7 mouse cellular contexts compared by ENCODE assay signal in the genomic region with DNA sequence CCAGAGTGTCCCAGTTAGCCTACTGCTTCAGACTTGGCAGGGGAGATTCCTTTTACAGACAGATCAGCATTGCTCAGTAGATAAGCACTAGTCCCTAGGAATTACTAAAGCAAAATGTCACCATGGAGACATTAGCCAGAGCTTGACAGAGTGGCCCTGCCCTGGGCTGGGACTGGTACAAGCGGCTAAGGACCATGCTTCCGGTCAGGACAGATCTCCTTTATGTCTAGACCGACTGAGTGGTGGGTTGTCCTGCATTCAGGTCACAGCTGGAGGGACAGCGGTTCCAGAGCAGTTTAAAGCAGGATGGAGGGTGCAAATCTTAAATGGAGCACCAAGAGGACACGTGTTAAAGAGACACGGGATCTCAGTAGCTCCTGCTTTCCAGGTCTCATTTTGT. TPM values are rescaled to one million over a fixed set of nuclear protein-coding genes. Genes with fewer than 3 reads are reported as not detected.
DNase-seq lines count a peak whose midpoint lies in the region; ATAC-seq and TF ChIP-seq lines count a peak whose summit lies in the region.

No protein-coding gene starts in this region.

- no peak for TF ChIP-seq CTCF in lung, postnatal 0 days (IDR thresholded peaks at IDR 0.05)
- TF ChIP-seq CTCF in small intestine, adult 2 months (IDR thresholded peaks at IDR 0.05; ENCODE audit: extremely low read depth, insufficient read length, insufficient replicate concordance, low read depth, low read length): no peak

- H3K4me2 ChIP-seq in lung, postnatal 0 days (replicated peaks; ENCODE audit: low read depth, low read length): peak overlapping the region; percentile 97
- H3K4me2 ChIP-seq in limb, embryonic 11.5 days (ENCODE audit: low read depth, severe bottlenecking): peak overlapping the region; percentile 70

- peaks cover 10% of the 10 kb centered on the region; the same call in 1 of the 2 replicates for H3K36me3 ChIP-seq in lung, postnatal 0 days (ENCODE audit: insufficient read depth, low read length)
- H3K36me3 ChIP-seq in erythroblast, embryonic 14.5 days (ENCODE audit: control insufficient read depth): peaks cover 45% of the 10 kb centered on the region
- H3K36me3 ChIP-seq in limb, embryonic 11.5 days (ENCODE audit: control insufficient read depth, insufficient read depth, low read length): peaks cover 5% of the 10 kb centered on the region
- peaks cover 13% of the 10 kb centered on the region for H3K36me3 ChIP-seq in small intestine, adult 2 months (ENCODE audit: control insufficient read depth, insufficient read depth, low read length)

- no peak overlapping the region; the same call in 1 of the 2 replicates for H3K27ac ChIP-seq in lung, postnatal 0 days (ENCODE audit: low read length)
- no peak overlapping the region for H3K27ac ChIP-seq in limb, embryonic 11.5 days (replicated peaks; ENCODE audit: low read depth, low read length)
- no peak overlapping the region for H3K27ac ChIP-seq in small intestine, adult 2 months (ENCODE audit: insufficient read depth, low read depth, low read length)

- H3K4me1 ChIP-seq in lung, postnatal 0 days (ENCODE audit: insufficient read depth, low read depth, low read length): peaks cover 11% of the 10 kb centered on the region; the same call in 1 of the 2 replicates
- peaks cover 30% of the 10 kb centered on the region for H3K4me1 ChIP-seq in erythroblast, embryonic 14.5 days (ENCODE audit: control insufficient read depth)
- peaks cover 19% of the 10 kb centered on the region for H3K4me1 ChIP-seq in limb, embryonic 11.5 days (ENCODE audit: control insufficient read depth, insufficient read depth, low read length)
- H3K4me1 ChIP-seq in small intestine, adult 2 months (ENCODE audit: control insufficient read depth, insufficient read depth, insufficient read length, low read length): peaks cover 4% of the 10 kb centered on the region; the same call in 1 of the 2 replicates

- no peaks in the 10 kb centered on the region for H3K9me3 ChIP-seq in lung, postnatal 0 days (ENCODE audit: low read length)
- no peaks in the 10 kb centered on the region for H3K9me3 ChIP-seq in erythroblast, embryonic 14.5 days (ENCODE audit: control insufficient read depth, low read length)
- no peaks in the 10 kb centered on the region for H3K9me3 ChIP-seq in limb, embryonic 11.5 days (ENCODE audit: control insufficient read depth, low read length)

- under 1% methylated on average over 6 of the region's 6 CpGs for WGBS in lung, postnatal 0 days
- WGBS in limb, embryonic 11.5 days: 2% methylated on average over 6 of the region's 6 CpGs
- WGBS in small intestine, adult 2 months: 3% methylated on average over 6 of the region's 6 CpGs

- TF ChIP-seq EP300 in lung, postnatal 0 days (IDR thresholded peaks at IDR 0.05): no peak

- DNase-seq in lung, postnatal 0 days (ENCODE audit: low spot score): peak; percentile 30
- no peak for DNase-seq in lung, postnatal 4 days
- DNase-seq in limb, embryonic 11.5 days (ENCODE audit: low spot score): no peak
- DNase-seq in adrenal gland, adult (ENCODE audit: inconsistent age in 2 of 2, low spot score in 1 of 2): no peak
- DNase-seq in layer of hippocampus, postnatal 36 days: no peak

- TF ChIP-seq POLR2A in small intestine, adult 2 months (IDR thresholded peaks at IDR 0.05; ENCODE audit: low read depth, low read length): no peak

- peak; percentile 58 for ATAC-seq in lung, postnatal 0 days
- peak; percentile 33; the same call in 1 of the 2 replicates for ATAC-seq in limb, embryonic 11.5 days (ENCODE audit: insufficient number of reproducible peaks, low FRiP score, low TSS enrichment, low read depth)

- no peaks in the 10 kb centered on the region for H3K27me3 ChIP-seq in lung, postnatal 0 days (replicated peaks; ENCODE audit: insufficient read depth, low read length)
- H3K27me3 ChIP-seq in erythroblast, embryonic 14.5 days (ENCODE audit: control insufficient read depth): no peaks in the 10 kb centered on the region
- H3K27me3 ChIP-seq in limb, embryonic 11.5 days (ENCODE audit: control insufficient read depth, insufficient read depth, low read length): no peaks in the 10 kb centered on the region
- H3K27me3 ChIP-seq in small intestine, adult 2 months (ENCODE audit: control insufficient read depth, insufficient read depth, low read length): no peaks in the 10 kb centered on the region

- H3K4me3 ChIP-seq in lung, postnatal 0 days (ENCODE audit: low read depth, low read length): peak overlapping the region; percentile 83
- H3K4me3 ChIP-seq in erythroblast, embryonic 14.5 days (replicated peaks): peak overlapping the region; percentile 88
- peak overlapping the region; percentile 81 for H3K4me3 ChIP-seq in limb, embryonic 11.5 days (ENCODE audit: low read depth, low read length)
- H3K4me3 ChIP-seq in small intestine, adult 2 months (ENCODE audit: low read depth, low read length): peak overlapping the region; percentile 92

- peak overlapping the region; percentile 66; the same call in 1 of the 2 replicates for H3K9ac ChIP-seq in lung, postnatal 0 days (replicated peaks; ENCODE audit: low read depth)
- H3K9ac ChIP-seq in limb, embryonic 11.5 days (ENCODE audit: low read length): peak overlapping the region; percentile 89

RNA-seq across cellular contexts. Expression of gene Chst14, which starts 0.3 kb away (rescaled TPM):
- 20.8 and 22.0 TPM in 2 replicates for polyA plus RNA-seq in lung, postnatal 0 days (2015; fragmentation: Nextera tagmentation; extraction: Ambion mirVana)
- polyA plus RNA-seq in erythroblast, embryonic 14.5 days (2012): 0.14 and 0.15 TPM in 2 replicates
- polyA plus RNA-seq in limb, embryonic 11.5 days (2014; fragmentation: Nextera tagmentation; extraction: Ambion mirVana): 34.9 and 35.5 TPM in 2 replicates
- 3.8 and 4.0 TPM in 2 replicates for polyA plus RNA-seq in small intestine, adult 2 months (2012; rRNA removed)
- 1 to 10 TPM; 2.7 to 2.9 TPM for total RNA-seq in layer of hippocampus, postnatal 36 days (2021)

RNA-seq across cellular contexts. Expression of gene Bahd1, which starts 25.8 kb away (rescaled TPM):
- polyA plus RNA-seq in lung, postnatal 0 days (2015; fragmentation: Nextera tagmentation; extraction: Ambion mirVana): 5.1 and 5.4 TPM in 2 replicates
- 4.0 and 5.7 TPM in 2 replicates for polyA plus RNA-seq in erythroblast, embryonic 14.5 days (2012)
- polyA plus RNA-seq in limb, embryonic 11.5 days (2014; fragmentation: Nextera tagmentation; extraction: Ambion mirVana): 0.84 and 0.91 TPM in 2 replicates
- polyA plus RNA-seq in small intestine, adult 2 months (2012; rRNA removed): 11.8 and 24.6 TPM in 2 replicates
- total RNA-seq in layer of hippocampus, postnatal 36 days (2021): 10 to 100 TPM; 51.3 to 55.6 TPM
